Mouse (Mus musculus): ENCODE data around the gene Olfml3. TPM values are rescaled to one million over a fixed set of nuclear protein-coding genes. Genes with fewer than 3 reads are reported as not detected.

The Olfml3 gene
- polyA plus RNA-seq (2017; shearing (Covaris generic)), result 0.11 TPM

DNA sequence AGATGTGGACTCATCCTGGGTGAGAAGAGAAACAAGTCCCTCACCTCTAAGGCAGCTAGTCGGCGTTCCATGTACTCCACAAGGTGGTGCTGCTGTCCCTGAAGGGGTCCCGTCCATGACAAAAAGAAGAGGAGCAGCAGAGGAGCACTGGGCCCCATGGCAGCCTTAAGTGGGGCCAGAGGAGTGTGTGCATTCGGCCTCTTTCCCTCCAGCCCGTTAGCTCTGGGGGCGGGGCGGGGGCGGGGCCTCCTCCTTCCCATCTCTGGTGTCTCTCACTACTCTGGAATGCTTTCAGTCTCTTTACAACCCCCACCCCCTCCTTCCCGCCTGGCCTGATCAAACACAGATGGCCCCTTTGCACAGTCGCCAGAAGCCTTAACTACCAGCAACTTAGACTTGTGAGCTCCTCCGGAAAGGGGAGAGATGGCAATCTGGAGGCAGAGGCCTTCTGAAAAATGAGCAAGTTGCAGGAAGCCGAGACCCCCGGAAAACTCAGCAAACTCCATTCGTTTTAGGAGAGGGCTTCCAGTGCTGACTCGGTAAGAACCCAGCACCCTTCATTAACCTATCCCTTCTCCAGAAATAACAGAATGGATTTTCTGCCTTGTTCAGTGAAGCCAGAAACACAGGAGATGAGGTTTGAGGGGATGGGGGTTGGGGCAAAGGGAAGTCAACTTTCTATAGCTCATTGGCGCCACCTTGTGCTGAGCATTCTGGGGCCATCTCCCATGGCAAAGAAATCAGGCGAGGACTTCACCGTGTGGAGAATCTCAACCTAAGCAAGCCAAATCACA lies at the start of gene Olfml3:
TSS of gene Olfml3 (minus strand) at position 224 of the 794 bp plus-strand sequence.

DNA sequence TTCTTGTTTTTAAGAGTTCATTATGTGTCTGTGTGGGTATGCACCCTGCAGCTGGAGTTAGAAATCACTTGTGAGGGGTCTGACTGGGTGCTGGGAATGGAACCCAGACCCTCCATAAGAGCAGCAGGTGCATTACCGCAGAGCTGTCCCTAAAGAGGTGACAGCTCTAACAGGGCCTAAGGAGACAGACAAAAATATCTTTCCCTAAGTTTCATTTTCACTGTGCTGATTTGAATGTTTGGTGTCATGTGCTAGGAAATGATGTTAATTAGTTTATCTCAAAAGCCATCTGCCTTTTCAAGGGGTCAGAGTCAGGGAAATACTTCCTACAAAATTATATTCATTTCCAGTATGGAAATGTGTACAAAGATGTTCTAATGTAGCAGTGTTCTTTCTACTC lies 1.5 kb upstream of the Olfml3 start, which contains the start of gene Gm10964:
TSS of gene Gm10964 (plus strand) at position 38 of the 400 bp plus-strand sequence.

Other genes with a start within 250 kb of the Olfml3 start
- not detected for gene Syt6, start 162.8 kb downstream of the Olfml3 start, polyA plus RNA-seq (2017; shearing (Covaris generic))
- 2.6 TPM for gene Atg4a-ps, start 91.9 kb downstream of the Olfml3 start, polyA plus RNA-seq (2017; shearing (Covaris generic))
- gene Gm10964, start 1.4 kb upstream of the Olfml3 start, polyA plus RNA-seq (2017; shearing (Covaris generic)), result not detected
- 46.0 TPM for gene Hipk1, start 53.6 kb upstream of the Olfml3 start, polyA plus RNA-seq (2017; shearing (Covaris generic))
- gene Dclre1b, start 71.4 kb upstream of the Olfml3 start, polyA plus RNA-seq (2017; shearing (Covaris generic)), result 8.1 TPM
- gene Ap4b1, start 71.5 kb upstream of the Olfml3 start, polyA plus RNA-seq (2017; shearing (Covaris generic)), result 20.7 TPM
- not detected for gene Gm43064, start 71.6 kb upstream of the Olfml3 start, polyA plus RNA-seq (2017; shearing (Covaris generic))
- gene Bcl2l15, start 94.6 kb upstream of the Olfml3 start, polyA plus RNA-seq (2017; shearing (Covaris generic)), result 1.1 TPM
- 425 TPM for gene Ptpn22, start 121.8 kb upstream of the Olfml3 start, polyA plus RNA-seq (2017; shearing (Covaris generic))
- 49.1 TPM for gene Rsbn1, start 176.1 kb upstream of the Olfml3 start, polyA plus RNA-seq (2017; shearing (Covaris generic))
- gene Phtf1, start 230.1 kb upstream of the Olfml3 start, polyA plus RNA-seq (2017; shearing (Covaris generic)), result 41.0 TPM

Measured in naive thymus-derived CD4-positive, alpha-beta T cell, adult 5 months (primary cell).